Comparison of ENCODE assay signal across 24 mouse cellular contexts in the genomic region with DNA sequence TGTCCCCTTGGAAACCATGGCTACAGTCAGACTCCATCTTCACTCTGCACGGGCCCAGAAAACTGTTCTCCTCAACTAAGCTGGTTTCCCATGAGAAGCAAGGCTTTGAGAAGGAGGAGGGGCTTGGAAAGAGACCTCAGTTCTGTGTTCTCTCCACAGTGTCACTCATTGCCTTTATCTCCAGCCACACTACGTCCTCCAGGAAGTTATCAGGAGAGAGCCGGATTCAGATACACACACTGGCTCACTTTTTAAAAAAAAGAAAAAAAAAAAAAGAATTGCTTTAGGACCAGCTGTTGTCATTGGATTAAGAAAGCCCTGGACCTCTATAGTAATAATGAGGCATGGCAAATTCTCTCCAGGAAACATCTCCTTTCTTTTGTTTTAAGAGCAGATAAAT. TPM values are rescaled to one million over a fixed set of nuclear protein-coding genes. Genes with fewer than 3 reads are reported as not detected.
DNase-seq lines count a peak whose midpoint lies in the region; ATAC-seq and TF ChIP-seq lines count a peak whose summit lies in the region.
"Had no signal": no experiment of that assay in that cellular context is flagged by ENCODE, and none has a peak within 500 bp of the region (broad histone marks: within the 10 kb centered on the region; RNA-seq: fewer than 3 reads in every experiment).

No protein-coding gene starts in this region.

- TF ChIP-seq POLR2A in cerebellum, adult 2 months (IDR thresholded peaks at IDR 0.05; ENCODE audit: borderline replicate concordance, insufficient read depth, low read length) = no peak

- 17% methylated on average over 3 of the region's 3 CpGs for WGBS in heart, embryonic 16.5 days
- 38% methylated on average over 3 of the region's 3 CpGs for WGBS in liver, postnatal 0 days (ENCODE audit: insufficient replicate concordance)
- 59% methylated on average over 3 of the region's 3 CpGs for WGBS in forebrain, embryonic 12.5 days
- WGBS in cerebellum, adult 2 months = 27% methylated on average over 3 of the region's 3 CpGs

- no peaks in the 10 kb centered on the region for H3K36me3 ChIP-seq in heart, embryonic 16.5 days (ENCODE audit: control insufficient read depth, insufficient read depth)
- H3K36me3 ChIP-seq in liver, postnatal 0 days (replicated peaks; ENCODE audit: insufficient read depth, low read length) = no peaks in the 10 kb centered on the region
- no peaks in the 10 kb centered on the region for H3K36me3 ChIP-seq in forebrain, embryonic 12.5 days (replicated peaks)
- H3K36me3 ChIP-seq: embryonic facial prominence, embryonic 12.5 days; forebrain, embryonic 15.5 days; hindbrain, embryonic 13.5 days; neural tube, embryonic 12.5 days had no signal

- H3K4me2 ChIP-seq in heart, embryonic 16.5 days (ENCODE audit: low read depth, low read length) = no peak overlapping the region
- H3K4me2 ChIP-seq in liver, postnatal 0 days (ENCODE audit: low read depth, low read length) = no peak overlapping the region
- no peak overlapping the region for H3K4me2 ChIP-seq in forebrain, embryonic 12.5 days
- H3K4me2 ChIP-seq: embryonic facial prominence, embryonic 12.5 days; forebrain, embryonic 15.5 days; hindbrain, embryonic 13.5 days; midbrain, embryonic 11.5 days; neural tube, embryonic 12.5 days had no signal

- peak; percentile 58; the same call in 1 of the 2 replicates for ATAC-seq in heart, embryonic 16.5 days (replicated peaks; ENCODE audit: extremely low read depth, insufficient read depth, low FRiP score)
- peak; percentile 65; the same call in 1 of the 2 replicates for ATAC-seq in liver, postnatal 0 days
- ATAC-seq in forebrain, embryonic 12.5 days (ENCODE audit: low FRiP score) = no peak
- ATAC-seq: forebrain, embryonic 15.5 days; Patski had no signal

- no peak for TF ChIP-seq CTCF in liver, postnatal 0 days (IDR thresholded peaks at IDR 0.05; ENCODE audit: low read depth)
- TF ChIP-seq CTCF in cerebellum, adult 2 months (IDR thresholded peaks at IDR 0.05; ENCODE audit: borderline replicate concordance, insufficient read depth, low read depth, low read length) = no peak

- TF ChIP-seq EP300 in liver, postnatal 0 days (IDR thresholded peaks at IDR 0.05; ENCODE audit: low read depth) = peak; percentile 54

- H3K27me3 ChIP-seq in heart, embryonic 16.5 days (ENCODE audit: control insufficient read depth, insufficient read depth, low read length) = no peaks in the 10 kb centered on the region
- no peaks in the 10 kb centered on the region for H3K27me3 ChIP-seq in liver, postnatal 0 days (ENCODE audit: insufficient read depth, low read length)
- H3K27me3 ChIP-seq in forebrain, embryonic 12.5 days = no peaks in the 10 kb centered on the region
- no peaks in the 10 kb centered on the region for H3K27me3 ChIP-seq in cerebellum, adult 2 months (ENCODE audit: control insufficient read depth, insufficient read depth, low read length)
- H3K27me3 ChIP-seq: embryonic facial prominence, embryonic 12.5 days; forebrain, embryonic 15.5 days had no signal

- H3K27ac ChIP-seq in heart, embryonic 16.5 days (ENCODE audit: low read length) = no peak overlapping the region
- H3K27ac ChIP-seq in liver, postnatal 0 days (ENCODE audit: low read depth) = no peak overlapping the region
- no peak overlapping the region for H3K27ac ChIP-seq in forebrain, embryonic 12.5 days
- no peak overlapping the region for H3K27ac ChIP-seq in cerebellum, adult 2 months (ENCODE audit: insufficient read depth, low read length)
- H3K27ac ChIP-seq: embryonic facial prominence, embryonic 12.5 days; forebrain, embryonic 15.5 days; hindbrain, embryonic 13.5 days; neural tube, embryonic 12.5 days had no signal

- no peaks in the 10 kb centered on the region for H3K9me3 ChIP-seq in heart, embryonic 16.5 days (replicated peaks; ENCODE audit: control insufficient read depth, low read length)
- H3K9me3 ChIP-seq in liver, postnatal 0 days (ENCODE audit: low read length) = no peaks in the 10 kb centered on the region
- H3K9me3 ChIP-seq in forebrain, embryonic 12.5 days = no peaks in the 10 kb centered on the region
- H3K9me3 ChIP-seq: embryonic facial prominence, embryonic 12.5 days; forebrain, embryonic 15.5 days; hindbrain, embryonic 13.5 days; neural tube, embryonic 12.5 days had no signal

- no peak overlapping the region for H3K9ac ChIP-seq in heart, embryonic 16.5 days (ENCODE audit: low read length)
- H3K9ac ChIP-seq in liver, postnatal 0 days (replicated peaks) = no peak overlapping the region
- no peak overlapping the region for H3K9ac ChIP-seq in forebrain, embryonic 12.5 days
- H3K9ac ChIP-seq: embryonic facial prominence, embryonic 12.5 days; forebrain, embryonic 15.5 days; hindbrain, embryonic 13.5 days; neural tube, embryonic 12.5 days had no signal

- H3K4me1 ChIP-seq in heart, embryonic 16.5 days (ENCODE audit: control insufficient read depth, insufficient read depth, low read length) = peaks cover 7% of the 10 kb centered on the region
- no peaks in the 10 kb centered on the region for H3K4me1 ChIP-seq in liver, postnatal 0 days (ENCODE audit: insufficient read depth)
- H3K4me1 ChIP-seq in forebrain, embryonic 12.5 days = peaks cover 8% of the 10 kb centered on the region
- no peaks in the 10 kb centered on the region for H3K4me1 ChIP-seq in cerebellum, adult 2 months (ENCODE audit: control insufficient read depth, insufficient read depth, low read length)
- H3K4me1 ChIP-seq: forebrain, embryonic 15.5 days had no signal

- DNase-seq in heart, postnatal 4 days = no peak
- DNase-seq in MEL-GATA-1-ER (ENCODE audit: extremely low read depth, low read depth) (peak; percentile 84), liver (peak; percentile 11)
- DNase-seq in liver, postnatal 0 days = no peak
- DNase-seq in cerebellum, adult 2 months = no peak
- DNase-seq in left cerebral cortex, adult 11 months (ENCODE audit: low spot score) = no peak
- DNase-seq: adrenal gland, postnatal 10 days; cerebellum, adult 9-10 months; gastrocnemius, postnatal 14 days; heart, adult 18-20 months; kidney, adult 9 months; kidney, postnatal 25 days; lung, adult 2 months; right cerebral cortex, adult 18-20 months had no signal

- H3K4me3 ChIP-seq in heart, embryonic 16.5 days (ENCODE audit: low read length) = no peak overlapping the region
- no peak overlapping the region for H3K4me3 ChIP-seq in liver, postnatal 0 days (ENCODE audit: low read depth, low read length)
- no peak overlapping the region for H3K4me3 ChIP-seq in forebrain, embryonic 12.5 days (replicated peaks)
- H3K4me3 ChIP-seq in cerebellum, adult 2 months (replicated peaks; ENCODE audit: insufficient read depth, low read depth, low read length) = no peak overlapping the region
- H3K4me3 ChIP-seq: embryonic facial prominence, embryonic 12.5 days; erythroblast, embryonic 14.5 days; forebrain, embryonic 15.5 days; hindbrain, embryonic 13.5 days; neural tube, embryonic 12.5 days had no signal

RNA-seq across cellular contexts. Expression of a gene that starts 48.7 kb away (rescaled TPM):
- polyA plus RNA-seq in heart, embryonic 16.5 days (2015; fragmentation: Nextera tagmentation; extraction: Ambion mirVana) = 0.36 and 0.37 TPM in 2 replicates
- under 1 TPM in 1 of 2 experiments, not detected in 1; 0.11 TPM for total RNA-seq in heart, postnatal 4 days (2021)
- 1,130 and 1,170 TPM in 2 replicates for polyA plus RNA-seq in liver, postnatal 0 days (2015; fragmentation: Nextera tagmentation; extraction: Ambion mirVana)
- polyA plus RNA-seq in forebrain, embryonic 12.5 days (2016; fragmentation: Nextera tagmentation; extraction: Ambion mirVana) = 0.10 TPM in 1 of 2 replicates, not detected in the other
- 0.24 and 0.46 TPM in 2 replicates for polyA plus RNA-seq in cerebellum, adult 2 months (2012; rRNA removed)
- total RNA-seq: gastrocnemius, postnatal 14 days; heart, adult 18-20 months had no signal
- polyA plus RNA-seq: forebrain, embryonic 15.5 days; hindbrain, embryonic 13.5 days; midbrain, embryonic 11.5 days; small intestine, adult 2 months had no signal

Comparison
In these comparisons a context has a peak if more than half of its experiments do, and no peak if none do; other contexts are left out.
1. DNase-seq: peak in MEL-GATA-1-ER (single experiment) and liver (single experiment); none in heart, postnatal 4 days (single experiment), liver, postnatal 0 days (single experiment), cerebellum, adult 2 months (0 of 2) and left cerebral cortex, adult 11 months (single experiment).
2. RNA of a gene that starts 48.7 kb away (polyA plus RNA-seq): 1,130 to 1,170 TPM in liver, postnatal 0 days; 0.24 to 0.46 TPM in cerebellum, adult 2 months, 0.36 to 0.37 TPM in heart, embryonic 16.5 days and 0.10 TPM in forebrain, embryonic 12.5 days; every median in the first group is over 100 times any median in the second.